Mouse (Mus musculus): ENCODE results near the gene Brwd1.

- TF ChIP-seq EP300 (IDR thresholded peaks at IDR 0.05): no peak
- no peak for TF ChIP-seq CTCF (IDR thresholded peaks at IDR 0.05)
Observed at GRCm38 (mm10) chr16:95954341-95954740, 128.0 kb downstream of the Brwd1 start.

Data from lung, postnatal 0 days (tissue).